Mouse (Mus musculus) Patski (cell line): Measurements from ENCODE around the gene Whrn. TPM values are rescaled to one million over a fixed set of nuclear protein-coding genes. Genes with fewer than 3 reads are reported as not detected.
A peak's percentile ranks its signal among the peaks of the same experiment; 100 is the strongest.

Experiments used
- ATAC-seq: fragments of 100-300 bp; one replicate; pipeline ENCODE4 v1.8.0; 2021
- CTCF ChIA-PET: fragments of 350-600 bp; sonication (Branson Sonifier 250); formaldehyde crosslinking; loops from one replicate; lab custom pipeline; 2022; ENCODE audit warnings: inconsistent platforms; lab: Charles Lee
- POLR2A ChIA-PET: fragments of 350-600 bp; sonication (Branson Sonifier 250); formaldehyde crosslinking; loops from one replicate; lab custom pipeline; 2022; ENCODE audit warnings: antibody characterized with exemption, inconsistent platforms; lab: Charles Lee
- DNase-seq: peaks from one replicate; pipeline ENCODE4 v3.0.0-alpha.2; 2011; ENCODE audit warnings: low read depth, low spot score
- H3K27me3 ChIP-seq: fragments of 371-371 bp; one replicate; pipeline ENCODE4 v1.5.1; 2021
- CTCF ChIP-seq: fragments of 100-300 bp; IDR thresholded peaks from one replicate; pipeline ENCODE4 v1.5.1; 2021
- in situ Hi-C: fragments of 300-500 bp; cut with MboI; formaldehyde crosslinking; loops from 3 replicates; pipeline ENCODE4 v1.11.1; 2018; ENCODE audit warnings: low pct_unique_long_range_greater_than_20kb, mixed read lengths
- polyA plus RNA-seq: library from polyadenylated mRNA; unstranded; gene quantifications from one replicate; pipeline ENCODE4 v1.2.3, GENCODE M21; 2021

Whrn gene
- polyA plus RNA-seq, 1 experiment from 2014 or later = 31.0 TPM

- DNase-seq = no peak
- H3K27me3 ChIP-seq = no peaks in the 10 kb centered on the region
- CTCF ChIA-PET = no interaction called here
- POLR2A ChIA-PET = interaction anchor here (0.5 to 1.7 kb wide), 2 partner anchors 10 to 123 kb away, joined by 4 to 6 read pairs; no protein-coding TSS in a partner anchor
- TF ChIP-seq CTCF = no peak
- no peak for ATAC-seq
- in situ Hi-C loops = no loop called here
Observed at GRCm38 (mm10) chr4:63430357-63430756, 65.4 kb downstream of the Whrn start.

DNA sequence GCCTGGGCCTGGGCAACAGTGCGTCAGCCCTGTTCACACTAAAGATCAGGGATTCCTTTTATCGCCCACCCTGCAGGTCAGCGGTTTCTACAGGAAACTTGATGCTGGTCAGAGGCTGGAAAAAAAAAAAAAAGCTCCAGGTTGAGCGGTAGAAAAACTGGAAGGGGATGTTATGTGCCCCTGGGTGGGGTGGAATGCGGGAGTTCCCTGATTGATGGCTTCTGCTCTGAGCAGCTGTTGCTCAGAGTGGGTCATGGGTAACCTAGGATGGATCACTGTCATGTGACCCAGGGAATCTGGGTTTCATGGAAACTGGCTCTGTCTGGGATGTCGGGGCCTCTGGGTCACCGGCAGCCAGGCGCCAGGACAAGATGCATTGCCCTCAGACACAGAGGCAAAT lies 69.5 kb downstream of the Whrn start:
- ATAC-seq = no peak
- TF ChIP-seq CTCF = no peak
- POLR2A ChIA-PET = interaction anchor here (0.7 kb wide), 1 partner anchor 51 kb away, joined by 5 read pairs; no protein-coding TSS in a partner anchor
- CTCF ChIA-PET = interaction anchor here (1.6 kb wide), 1 partner anchor 15 kb away, joined by 3 read pairs; no protein-coding TSS in a partner anchor
- no peak for DNase-seq
- no peaks in the 10 kb centered on the region for H3K27me3 ChIP-seq
- in situ Hi-C loops = no loop called here

DNA sequence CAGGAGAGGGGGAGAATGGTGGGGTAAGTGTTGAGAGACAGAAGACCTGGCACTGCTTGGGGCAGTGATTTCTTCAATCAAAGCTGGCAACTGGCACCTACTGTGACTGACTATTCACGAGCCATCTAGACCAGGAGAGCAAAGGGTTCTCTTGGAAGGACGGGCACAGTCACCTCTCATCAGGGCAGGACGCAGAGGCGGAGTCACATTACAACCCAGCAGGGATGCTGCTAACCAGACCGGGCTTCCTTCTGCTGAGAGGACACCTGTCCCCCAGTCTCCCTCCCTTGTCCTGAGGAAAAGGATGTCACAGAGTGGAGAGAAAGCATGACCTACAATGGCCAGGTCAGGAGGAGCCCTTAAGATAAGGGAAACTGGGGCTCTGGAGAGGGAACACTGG lies 72.0 kb downstream of the Whrn start:
- no peaks in the 10 kb centered on the region for H3K27me3 ChIP-seq
- POLR2A ChIA-PET = interaction anchor here (0.6 kb wide), 1 partner anchor 21 kb away, joined by 4 read pairs; no protein-coding TSS in a partner anchor
- ATAC-seq (no peak), DNase-seq (no peak)
- TF ChIP-seq CTCF = no peak
- in situ Hi-C loops = loop anchor here (25.0 kb wide), 1 partner anchor 1063 kb away; no protein-coding TSS in a partner anchor
- CTCF ChIA-PET = interaction anchor here (1.4 kb wide), 1 partner anchor 16 kb away, joined by 3 read pairs; no protein-coding TSS in a partner anchor

DNA sequence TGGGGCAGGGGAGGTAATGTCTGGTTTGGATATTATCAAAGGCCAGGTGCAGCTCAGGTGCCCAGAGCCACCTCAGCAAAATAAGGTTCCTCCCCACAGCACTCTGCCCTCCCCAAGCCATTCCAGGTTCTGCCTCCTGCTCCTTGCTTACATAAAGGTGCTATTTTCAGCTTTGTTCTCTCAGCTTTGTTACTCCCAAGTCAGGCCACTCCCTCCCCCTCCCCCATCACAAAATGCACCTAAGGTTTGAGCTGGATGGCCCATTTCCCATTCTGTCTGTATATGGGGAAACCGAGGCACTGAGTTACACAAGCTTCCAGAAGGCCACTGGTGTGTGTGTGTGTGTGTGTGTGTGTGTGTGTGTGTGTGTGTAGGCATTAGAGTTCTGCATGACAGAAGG lies 72.6 kb downstream of the Whrn start:
- ATAC-seq = no peak
- POLR2A ChIA-PET = interaction anchor here (0.6 kb wide), 1 partner anchor 20 kb away, joined by 4 read pairs; no protein-coding TSS in a partner anchor

GRCm38 (mm10) chr4:63420143-63420920 lies 75.5 kb downstream of the Whrn start:
- in situ Hi-C loops = loop anchor here (25.0 kb wide), 1 partner anchor 1067 kb away; no protein-coding TSS in a partner anchor
- ChIA-PET CTCF (interaction anchor here (1.2 kb wide), 1 partner anchor 78 kb away, joined by 3 read pairs; no protein-coding TSS in a partner anchor), POLR2A (interaction anchor here (1.2 to 1.3 kb wide), 2 partner anchors 10 to 75 kb away, joined by 3 to 4 read pairs; partner anchors contain the start of gene Whrn)
- TF ChIP-seq CTCF = no peak
- H3K27me3 ChIP-seq = no peaks in the 10 kb centered on the region
- ATAC-seq (no peak), DNase-seq (no peak)

More for the DNA sequence above, 72.6 kb downstream of the Whrn start:
- H3K27me3 ChIP-seq = no peaks in the 10 kb centered on the region
- no peak for TF ChIP-seq CTCF
- CTCF ChIA-PET = interaction anchor here (1.4 kb wide), 1 partner anchor 15 kb away, joined by 3 read pairs; no protein-coding TSS in a partner anchor
- DNase-seq = no peak
- in situ Hi-C loops = loop anchor here (25.0 kb wide), 1 partner anchor 1064 kb away; no protein-coding TSS in a partner anchor

DNA sequence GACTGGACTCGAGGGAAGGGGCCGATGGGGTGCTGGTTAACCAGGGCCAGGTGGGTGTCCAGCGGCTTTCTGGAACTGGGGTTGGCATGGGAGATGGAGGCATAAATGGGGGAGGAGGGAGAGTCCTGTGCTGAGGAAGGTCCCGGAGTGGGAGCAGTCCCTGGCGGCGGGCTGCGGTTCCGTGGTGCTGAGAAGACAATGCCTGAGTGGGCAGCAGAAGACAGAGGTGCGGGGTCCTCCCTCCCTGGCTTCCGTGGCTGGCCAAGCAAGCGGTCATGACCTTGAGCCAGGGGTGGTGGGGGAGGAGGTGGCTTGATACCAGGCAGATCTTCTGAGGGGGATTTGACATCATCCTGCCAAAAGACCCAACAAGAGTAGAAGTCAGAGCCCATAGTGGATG lies 77.5 kb downstream of the Whrn start:
- no peaks in the 10 kb centered on the region for H3K27me3 ChIP-seq
- no peak for DNase-seq
- in situ Hi-C loops = loop anchor here (5.0 to 25.0 kb wide), 6 partner anchors 79 to 1069 kb away; partner anchors contain the start of gene Whrn
- ChIA-PET POLR2A (no interaction called here), CTCF (no interaction called here)
- ATAC-seq = no peak
- no peak for TF ChIP-seq CTCF

DNA sequence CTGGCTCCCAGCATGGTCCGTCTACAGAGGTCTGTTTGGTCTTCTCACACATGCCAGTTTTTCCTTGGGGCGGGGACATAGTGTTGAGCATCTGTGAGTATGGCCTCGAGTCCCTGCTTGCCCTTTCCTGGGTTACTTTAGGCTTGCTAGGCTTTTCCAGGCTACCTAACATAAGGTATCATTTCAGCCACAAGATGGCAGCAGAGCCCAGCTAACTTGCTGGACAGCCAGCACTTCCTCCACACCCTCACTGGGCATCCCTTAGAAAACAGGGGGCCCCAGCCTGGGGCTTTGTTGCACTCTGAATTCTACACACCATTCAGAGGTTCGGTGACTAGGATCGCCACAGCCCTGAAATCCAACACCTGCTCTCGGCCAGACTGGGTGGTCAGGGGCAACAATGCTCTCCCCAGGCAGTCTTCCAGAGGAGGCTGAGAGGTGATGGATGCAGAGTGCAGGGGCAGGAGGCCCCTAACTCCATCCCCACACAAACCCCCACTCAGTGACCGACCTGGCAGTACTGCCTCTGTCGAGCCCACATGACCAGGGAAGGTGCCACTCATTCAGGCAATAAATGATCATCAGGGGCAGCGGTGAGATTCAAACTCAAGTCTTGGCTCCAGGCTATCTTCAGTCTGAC lies 78.4 kb downstream of the Whrn start:
- no peaks in the 10 kb centered on the region for H3K27me3 ChIP-seq
- TF ChIP-seq CTCF = no peak
- peak; percentile 61 for ATAC-seq
- ChIA-PET POLR2A (no interaction called here), CTCF (interaction anchor here (1.2 kb wide), 1 partner anchor 269 kb away, joined by 3 read pairs; no protein-coding TSS in a partner anchor)
- in situ Hi-C loops = loop anchor here (5.0 to 25.0 kb wide), 6 partner anchors 80 to 1070 kb away; partner anchors contain the start of gene Whrn
- DNase-seq = peak; percentile 56

DNA sequence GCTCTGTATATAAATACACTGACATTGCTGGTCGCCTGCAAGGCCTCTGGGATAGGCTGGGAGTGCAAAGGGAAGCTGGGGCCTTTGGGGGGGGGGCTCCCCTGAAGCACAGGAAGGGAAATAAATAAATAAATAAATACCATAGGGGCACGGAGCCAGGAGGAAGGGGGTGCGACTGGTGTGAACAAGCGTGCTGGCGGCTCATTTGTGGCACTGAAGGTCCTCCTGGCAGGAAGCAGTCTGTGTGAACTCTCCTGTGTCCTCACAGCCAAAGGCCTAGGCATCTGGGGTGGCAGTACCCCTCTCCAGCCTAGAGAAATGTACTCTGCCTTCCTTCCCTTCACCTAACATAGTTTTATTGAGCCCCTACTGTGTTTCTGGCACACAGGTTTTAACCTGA lies 80.8 kb downstream of the Whrn start:
- ChIA-PET POLR2A (no interaction called here), CTCF (no interaction called here)
- ATAC-seq (no peak), DNase-seq (no peak)
- in situ Hi-C loops = loop anchor here (5.0 to 25.0 kb wide), 6 partner anchors 82 to 1072 kb away; partner anchors contain the start of gene Whrn
- no peak for TF ChIP-seq CTCF
- H3K27me3 ChIP-seq = no peaks in the 10 kb centered on the region

DNA sequence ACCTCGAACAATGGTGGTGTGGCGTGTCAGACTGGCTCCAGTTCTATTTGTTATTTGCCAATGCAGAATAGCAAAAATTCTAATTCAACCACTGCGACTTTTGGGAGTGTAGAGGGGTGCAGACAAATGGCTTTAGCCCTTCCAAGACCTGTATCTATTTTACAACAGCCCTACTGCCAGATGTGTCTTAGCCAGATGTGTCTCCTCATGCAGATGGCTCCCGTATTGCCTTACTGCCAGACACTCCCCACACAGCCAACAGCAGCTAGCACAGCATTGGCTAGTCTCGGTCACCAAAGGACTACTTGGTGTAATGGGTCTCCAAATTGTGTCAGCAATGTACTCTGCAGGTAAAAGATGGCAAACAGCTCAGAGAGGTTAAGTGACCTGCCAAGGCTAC lies 84.6 kb downstream of the Whrn start:
- POLR2A ChIA-PET = no interaction called here
- no peak for DNase-seq
- no peak for ATAC-seq
- no peaks in the 10 kb centered on the region for H3K27me3 ChIP-seq
- CTCF ChIA-PET = interaction anchor here (1.4 kb wide), 1 partner anchor 43 kb away, joined by 3 read pairs; no protein-coding TSS in a partner anchor
- in situ Hi-C loops = loop anchor here (10.0 to 25.0 kb wide), 4 partner anchors 204 to 1076 kb away; no protein-coding TSS in a partner anchor
- no peak for TF ChIP-seq CTCF

DNA sequence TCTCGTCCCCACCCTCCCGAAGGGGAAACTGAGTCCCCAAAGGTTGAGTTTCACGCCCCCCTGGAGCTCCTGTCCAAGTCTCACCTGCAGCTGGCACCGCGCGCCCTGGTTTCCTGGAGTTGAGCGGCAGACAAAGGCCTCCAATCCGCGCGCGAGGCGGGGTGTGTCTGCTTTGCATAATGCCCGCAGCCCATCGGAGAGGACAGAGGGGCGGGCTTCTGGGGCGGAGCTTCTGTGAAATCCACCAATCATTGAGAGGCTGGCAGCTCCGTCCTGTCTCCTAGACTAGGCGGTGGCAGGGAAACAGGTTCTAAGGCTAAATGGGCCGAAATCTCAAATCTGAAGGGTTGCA lies 85.2 kb downstream of the Whrn start:
- ATAC-seq (peak; percentile 94), DNase-seq (peak; percentile 57)
- CTCF ChIA-PET = interaction anchor here (1.4 kb wide), 1 partner anchor 43 kb away, joined by 3 read pairs; no protein-coding TSS in a partner anchor
- no peaks in the 10 kb centered on the region for H3K27me3 ChIP-seq
- no peak for TF ChIP-seq CTCF
- in situ Hi-C loops = loop anchor here (10.0 to 25.0 kb wide), 4 partner anchors 204 to 1077 kb away; no protein-coding TSS in a partner anchor
- POLR2A ChIA-PET = no interaction called here
